Mouse (Mus musculus) stomach, embryonic 16.5 days (tissue): ENCODE data around the gene Ptch2. TPM values are rescaled to one million over a fixed set of nuclear protein-coding genes. Genes with fewer than 3 reads are reported as not detected.

Experiments used
- ATAC-seq: fragments of 200-750 bp; cut with Nextera tagmentation; 2 replicates; pipeline ENCODE4 v1.8.0; 2017; ENCODE audit warnings: moderate number of reproducible peaks, moderate TSS enrichment; ENCODE audit not compliant: insufficient read depth, low FRiP score
- H3K27ac ChIP-seq: fragments of 300-500 bp; sonication (generic); 2 replicates; pipeline ENCODE4 v1.5.1; 2014; ENCODE audit warnings: low read length
- H3K27me3 ChIP-seq: fragments of 300-500 bp; sonication (generic); 2 replicates; pipeline ENCODE4 v1.6.1; 2014; ENCODE audit warnings: low read length, control low read depth, mixed read lengths; ENCODE audit not compliant: control insufficient read depth, insufficient read depth
- H3K36me3 ChIP-seq: fragments of 300-500 bp; sonication (generic); 2 replicates; pipeline ENCODE4 v1.6.1; 2014; ENCODE audit warnings: low read length; ENCODE audit not compliant: control insufficient read depth, insufficient read depth
- H3K4me1 ChIP-seq: fragments of 300-500 bp; sonication (generic); 2 replicates; pipeline ENCODE4 v1.6.1; 2014; ENCODE audit warnings: low read length, control low read depth, mixed read lengths; ENCODE audit not compliant: control insufficient read depth, insufficient read depth
- H3K4me2 ChIP-seq: fragments of 300-500 bp; sonication (generic); 2 replicates; pipeline ENCODE4 v1.6.1; 2014; ENCODE audit warnings: low read depth, low read length, mixed read lengths
- H3K4me3 ChIP-seq: fragments of 300-500 bp; sonication (generic); replicated peaks from 2 replicates; pipeline ENCODE4 v1.5.1; 2014; ENCODE audit warnings: mild to moderate bottlenecking, low read length
- H3K9ac ChIP-seq: fragments of 300-500 bp; sonication (generic); 2 replicates; pipeline ENCODE4 v1.6.1; 2014; ENCODE audit warnings: low read length
- H3K9me3 ChIP-seq: fragments of 300-500 bp; sonication (generic); replicated peaks from 2 replicates; pipeline ENCODE4 v1.6.1; 2016; ENCODE audit warnings: low read length, control low read depth; ENCODE audit not compliant: control insufficient read depth
- WGBS: fragments of 180-500 bp; shearing (Covaris S2); extraction: QIAGEN DNeasy Blood & Tissue Kit; methylation state at CpG from one replicate; pipeline ENCODE4 v1.1.7; 2014; 5-methylcytosine and 5-hydroxymethylcytosine counted together
- polyA plus RNA-seq: library from polyadenylated mRNA; unstranded; fragments of >200 nt; fragmentation: Nextera tagmentation; extraction: Ambion mirVana; gene quantifications from 2 replicates; pipeline ENCODE4 v1.2.1, GENCODE M21; 2015

Ptch2 gene
- polyA plus RNA-seq, 1 experiment from 2014 or later, result 7.0 TPM

DNA sequence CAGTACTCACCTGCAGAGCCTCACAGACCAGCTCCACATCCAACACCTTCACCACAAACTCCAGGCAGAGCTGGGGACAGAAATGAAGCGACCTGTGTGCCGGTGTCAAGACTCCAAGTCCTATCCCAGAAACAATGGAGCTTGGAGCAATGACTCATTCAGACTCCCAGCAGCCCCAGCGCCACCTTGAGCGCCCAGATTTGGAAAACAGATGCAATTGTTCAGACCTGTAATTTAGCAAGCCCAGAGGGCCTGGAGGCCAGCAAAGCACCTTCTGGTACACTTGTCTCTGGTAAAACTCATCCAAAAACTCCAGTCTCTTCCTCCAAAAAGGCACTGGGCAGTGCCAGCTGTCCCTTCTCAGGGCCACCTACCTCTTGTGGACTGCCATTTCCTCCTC, 26.3 kb downstream of the Ptch2 start:
- Histone ChIP-seq H3K27ac (peak overlapping the region; percentile 31; the same call in 1 of the 2 replicates), H3K27me3 (no peaks in the 10 kb centered on the region), H3K9ac (no peak overlapping the region), H3K4me2 (no peak overlapping the region), H3K4me1 (peaks cover 37% of the 10 kb centered on the region), H3K4me3 (no peak overlapping the region), H3K36me3 (no peaks in the 10 kb centered on the region), H3K9me3 (no peaks in the 10 kb centered on the region)
- 75% methylated on average over 4 of the region's 4 CpGs for WGBS
- ATAC-seq, result no peak

DNA sequence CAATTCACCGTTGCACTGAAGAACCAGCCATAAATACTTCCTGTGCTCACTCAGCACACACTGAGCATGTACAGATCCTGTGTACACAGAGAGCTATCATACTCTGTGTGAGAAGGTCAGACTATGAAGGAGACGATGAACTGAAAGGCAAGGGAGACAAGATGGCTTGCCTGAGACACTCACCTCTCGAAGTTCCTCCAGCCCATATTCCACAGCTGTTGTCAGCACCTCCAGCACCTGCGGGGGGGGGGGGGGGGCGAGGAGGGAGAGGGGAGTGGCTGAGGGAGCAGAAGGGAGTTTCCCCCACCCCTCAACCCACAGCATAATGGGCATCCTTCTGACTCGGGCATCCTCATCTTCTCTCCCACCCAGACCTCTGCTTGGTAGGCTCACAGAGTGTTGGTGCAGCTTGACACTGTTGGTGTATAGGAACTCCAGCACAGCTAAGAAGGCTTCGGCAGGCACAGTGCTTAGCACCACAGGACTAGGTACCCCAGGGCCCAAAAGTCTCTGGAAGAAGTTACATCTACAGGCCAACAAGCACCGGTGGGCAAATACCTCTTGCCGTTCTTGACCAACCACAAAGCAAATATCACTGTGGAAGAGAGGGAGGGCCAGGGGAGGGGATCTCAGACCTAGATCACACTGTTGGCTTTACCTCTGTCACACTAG, 27.8 kb downstream of the Ptch2 start:
- H3K36me3 ChIP-seq, result peaks cover 5% of the 10 kb centered on the region; the same call in 1 of the 2 replicates
- 72% methylated on average over 7 of the region's 9 CpGs for WGBS
- H3K27ac ChIP-seq, result no peak overlapping the region
- H3K4me1 ChIP-seq, result peaks cover 37% of the 10 kb centered on the region
- no peaks in the 10 kb centered on the region for H3K27me3 ChIP-seq
- H3K4me2 ChIP-seq, result no peak overlapping the region
- no peak overlapping the region for H3K9ac ChIP-seq
- H3K9me3 ChIP-seq, result no peaks in the 10 kb centered on the region
- no peak overlapping the region for H3K4me3 ChIP-seq
- no peak for ATAC-seq

DNA sequence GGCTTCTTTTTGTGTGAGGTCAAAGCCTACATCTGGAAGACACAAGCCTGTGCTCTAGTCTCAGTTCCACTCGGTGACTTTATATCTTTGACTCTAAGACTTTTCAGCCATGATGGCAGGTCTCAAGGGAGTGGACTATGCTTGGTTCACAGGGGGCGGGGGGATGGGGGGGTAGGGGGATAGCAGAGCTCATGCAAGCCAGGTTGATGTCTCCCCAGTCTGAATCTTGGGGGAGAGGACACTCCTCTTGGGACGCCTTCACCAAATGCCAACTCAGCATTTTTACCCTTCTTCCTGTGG, 28.3 kb downstream of the Ptch2 start:
- Histone ChIP-seq H3K4me2 (0 out of 2 replicates have a peak overlapping the region, but pooled peaks have one; percentile 39), H3K27ac (peak overlapping the region; percentile 94), H3K36me3 (peaks cover 7% of the 10 kb centered on the region; the same call in 1 of the 2 replicates), H3K9me3 (no peaks in the 10 kb centered on the region), H3K9ac (peak overlapping the region; percentile 72; the same call in 1 of the 2 replicates), H3K4me3 (no peak overlapping the region), H3K27me3 (no peaks in the 10 kb centered on the region), H3K4me1 (peaks cover 37% of the 10 kb centered on the region)
- WGBS, result 69% methylated on average over 3 of the region's 3 CpGs
- no peak for ATAC-seq

DNA sequence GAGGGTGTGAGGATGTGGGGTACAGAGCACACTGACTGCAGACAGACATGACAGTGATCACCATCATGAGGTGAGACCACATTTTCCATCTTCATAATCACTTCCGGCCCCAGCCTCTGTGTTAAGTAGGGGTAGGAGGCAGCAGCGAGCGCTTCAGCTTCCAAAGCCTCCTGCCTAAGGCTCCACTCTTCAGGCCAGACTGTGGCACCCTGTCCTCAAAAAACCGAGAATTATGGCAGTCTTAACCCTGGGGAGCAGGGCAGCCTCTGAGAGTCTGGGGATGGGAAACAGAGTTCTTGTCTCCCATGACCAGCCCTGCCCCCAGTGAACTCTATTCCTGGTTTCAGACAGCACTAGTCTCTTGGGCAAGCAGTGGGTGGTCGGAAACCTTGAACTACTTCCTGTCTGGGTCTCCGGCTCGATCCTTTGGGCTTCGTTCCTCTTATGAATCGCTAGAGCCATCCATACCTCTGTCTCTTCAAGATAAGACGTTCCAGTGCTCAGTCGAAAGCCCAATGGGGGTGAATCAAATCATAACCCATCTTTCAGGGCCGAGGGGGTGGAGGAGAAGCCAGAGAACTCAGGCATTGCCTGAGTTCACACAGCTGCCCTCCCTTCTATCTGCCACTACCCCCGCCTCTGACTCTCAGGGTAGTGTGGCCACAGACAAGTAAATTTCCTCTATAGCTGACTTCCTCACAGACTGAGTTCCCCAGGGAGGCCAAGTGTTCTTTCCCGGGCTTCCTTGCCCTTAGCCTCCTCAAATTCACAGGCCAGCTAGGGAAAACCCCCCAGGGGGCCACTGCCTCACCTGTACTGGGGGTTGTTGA, 28.9 kb downstream of the Ptch2 start:
- ATAC-seq, result no peak
- H3K27ac ChIP-seq, result peak overlapping the region; percentile 94
- peaks cover 7% of the 10 kb centered on the region; the same call in 1 of the 2 replicates for H3K36me3 ChIP-seq
- H3K9me3 ChIP-seq, result no peaks in the 10 kb centered on the region
- H3K9ac ChIP-seq, result peak overlapping the region; percentile 72
- WGBS, result 50% methylated on average over 14 of the region's 14 CpGs
- H3K4me1 ChIP-seq, result peaks cover 35% of the 10 kb centered on the region
- no peaks in the 10 kb centered on the region for H3K27me3 ChIP-seq
- H3K4me3 ChIP-seq, result no peak overlapping the region
- H3K4me2 ChIP-seq, result peak overlapping the region; percentile 39

DNA sequence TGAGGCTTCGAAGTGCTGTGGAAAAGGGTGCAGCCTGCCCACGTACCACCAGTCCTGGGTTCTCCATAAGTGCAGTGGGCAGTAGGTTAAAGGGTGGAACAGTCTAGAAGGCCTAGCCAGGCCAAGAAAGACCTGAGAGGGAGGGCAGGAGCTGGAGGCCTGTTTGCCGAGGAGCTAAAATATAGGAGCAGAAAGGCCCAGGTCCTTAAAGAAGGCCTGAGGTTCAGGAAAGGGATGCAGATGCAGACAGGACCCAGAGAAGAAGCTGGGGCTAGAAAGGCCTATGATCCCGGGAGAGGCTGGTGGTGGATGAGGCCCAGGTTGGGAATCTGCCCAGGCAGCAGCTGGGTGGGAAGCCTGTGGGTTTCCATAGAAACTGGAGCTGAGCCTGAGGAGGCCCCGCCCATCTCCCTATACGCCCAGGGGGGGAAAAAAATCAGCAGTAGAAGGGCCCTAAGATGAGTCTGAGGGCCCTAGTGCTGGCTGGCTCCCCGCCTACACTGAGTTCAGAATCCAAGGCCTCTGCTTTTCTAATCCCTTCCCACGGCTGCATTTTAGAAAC, 29.6 kb downstream of the Ptch2 start, which contains the start of gene Btbd19:
Gene Btbd19, minus strand, starts transcription at position 378 of the 562 bp plus-strand sequence.
- ATAC-seq, result peak; percentile 70
- H3K4me3 ChIP-seq, result no peak within 1 kb of the TSS
- peak within 1 kb of the TSS; percentile 39 for H3K4me2 ChIP-seq

DNA sequence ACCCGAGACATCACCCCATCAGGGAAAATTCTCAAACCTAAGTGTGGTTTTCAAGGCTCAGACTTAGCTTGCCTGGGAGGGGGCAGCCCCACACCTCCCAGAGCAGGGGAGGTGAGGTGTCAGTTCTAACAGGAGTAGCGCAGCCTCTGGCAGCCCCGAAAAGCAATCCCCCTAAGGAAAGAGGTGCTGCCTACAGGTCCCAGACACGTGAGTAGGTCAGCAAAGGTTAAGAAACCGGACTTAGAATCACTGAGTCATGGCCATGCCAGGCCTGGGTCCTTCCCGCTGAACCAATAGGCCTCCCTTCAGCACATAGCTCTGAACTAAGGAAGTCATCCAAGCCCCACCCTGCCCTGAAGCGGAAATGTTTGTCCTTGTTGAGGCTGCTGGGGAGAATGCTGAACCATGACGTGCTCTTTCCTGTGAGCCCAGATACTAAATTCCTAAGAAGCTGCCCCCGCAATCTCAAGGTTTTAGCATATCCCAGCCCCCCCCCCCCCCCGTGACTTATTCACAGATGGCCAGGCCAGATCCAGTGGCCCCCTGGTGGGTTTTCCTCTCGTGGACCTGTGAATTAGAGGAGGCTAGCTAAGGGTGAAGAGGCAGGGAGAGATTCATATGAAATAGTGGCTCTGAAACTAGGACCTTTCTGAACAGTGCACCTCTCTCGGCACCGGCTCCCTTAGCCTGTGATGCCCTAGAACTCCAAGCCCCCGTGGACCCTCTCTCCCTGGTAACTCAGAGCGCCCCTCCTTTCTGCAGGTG, 30.2 kb downstream of the Ptch2 start:
- peak; percentile 78; the same call in 1 of the 2 replicates for ATAC-seq
- WGBS, result 37% methylated on average over 15 of the region's 15 CpGs
- Histone ChIP-seq H3K36me3 (peaks cover 7% of the 10 kb centered on the region; the same call in 1 of the 2 replicates), H3K9ac (peak overlapping the region; percentile 72), H3K4me1 (peaks cover 31% of the 10 kb centered on the region), H3K27me3 (no peaks in the 10 kb centered on the region), H3K27ac (peak overlapping the region; percentile 94), H3K9me3 (no peaks in the 10 kb centered on the region), H3K4me2 (peak overlapping the region; percentile 39; the same call in 1 of the 2 replicates), H3K4me3 (no peak overlapping the region)

More for the DNA sequence above, 29.6 kb downstream of the Ptch2 start, which contains the start of gene Btbd19:
- no peaks in the 10 kb centered on the region for H3K9me3 ChIP-seq
- WGBS, result 24% methylated on average over 8 of the region's 8 CpGs
- H3K36me3 ChIP-seq, result peaks cover 7% of the 10 kb centered on the region; the same call in 1 of the 2 replicates
- H3K4me1 ChIP-seq, result peaks cover 31% of the 10 kb centered on the region
- H3K27me3 ChIP-seq, result no peaks in the 10 kb centered on the region
- peak within 1 kb of the TSS; percentile 94 for H3K27ac ChIP-seq
- H3K9ac ChIP-seq, result peak within 1 kb of the TSS; percentile 72

DNA sequence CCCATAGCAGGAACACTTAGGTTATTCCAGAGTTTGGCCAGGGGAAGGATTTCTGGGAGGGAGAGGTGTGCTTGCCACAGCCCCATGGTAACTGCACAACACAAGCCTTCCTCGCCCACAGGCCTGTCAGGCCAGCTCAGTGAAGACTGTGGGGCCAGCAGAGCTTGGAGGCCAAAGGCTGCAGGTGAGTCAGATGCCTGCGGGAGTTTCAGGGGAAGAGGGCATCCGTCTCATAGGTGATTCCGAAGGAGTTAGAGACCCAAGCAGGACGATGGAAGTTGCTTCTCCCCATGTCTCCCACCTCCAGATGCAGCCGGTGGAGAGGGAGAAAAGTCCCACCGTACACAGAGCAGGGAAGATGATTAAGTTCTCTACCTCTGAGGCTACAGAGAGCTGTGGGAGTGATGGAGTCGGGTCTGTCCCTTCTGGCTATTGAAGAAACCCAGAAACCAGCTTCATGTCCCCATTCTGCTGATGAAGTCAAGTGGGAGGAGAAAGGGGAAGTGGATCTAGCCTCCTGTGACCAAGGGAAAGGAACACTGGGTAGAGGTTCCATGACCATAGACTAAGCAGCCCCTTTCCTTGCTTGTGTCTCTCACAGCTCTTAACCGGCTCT, 30.9 kb downstream of the Ptch2 start, which contains the start of gene Tctex1d4:
Gene Tctex1d4, plus strand, starts transcription at position 120 of the 616 bp plus-strand sequence.
- no peak for ATAC-seq
- Histone ChIP-seq H3K27me3 (0 out of 2 replicates have a peak, but pooled peaks cover under 1% of the 10 kb centered on the region), H3K4me1 (peaks cover 25% of the 10 kb centered on the region), H3K4me2 (peak within 1 kb of the TSS; percentile 39; the same call in 1 of the 2 replicates), H3K9ac (peak within 1 kb of the TSS; percentile 72), H3K36me3 (peaks cover 7% of the 10 kb centered on the region; the same call in 1 of the 2 replicates), H3K4me3 (no peak within 1 kb of the TSS), H3K9me3 (no peaks in the 10 kb centered on the region), H3K27ac (peak within 1 kb of the TSS; percentile 94)
- WGBS, result 75% methylated on average over 9 of the region's 9 CpGs
